Mouse (Mus musculus) embryonic facial prominence, embryonic 15.5 days (tissue): Measurements from ENCODE around the gene Milr1. TPM values are rescaled to one million over a fixed set of nuclear protein-coding genes. Genes with fewer than 3 reads are reported as not detected.

ENCODE experiments used
- ATAC-seq: fragments of 200-750 bp; cut with Nextera tagmentation; 2 replicates; pipeline ENCODE4 v1.8.0; 2017; ENCODE audit warnings: low read depth, moderate TSS enrichment; ENCODE audit not compliant: insufficient number of reproducible peaks, low FRiP score, low TSS enrichment
- H3K27ac ChIP-seq: fragments of 300-500 bp; sonication (generic); replicated peaks from 2 replicates; pipeline ENCODE4 v1.5.1; 2015; ENCODE audit warnings: mild to moderate bottlenecking, inconsistent platforms
- H3K27me3 ChIP-seq: fragments of 300-500 bp; sonication (generic); 2 replicates; pipeline ENCODE4 v1.6.1; 2015; ENCODE audit warnings: inconsistent platforms
- H3K36me3 ChIP-seq: fragments of 300-500 bp; sonication (generic); 2 replicates; pipeline ENCODE4 v1.6.1; 2015; ENCODE audit warnings: mild to moderate bottlenecking, inconsistent platforms
- H3K4me1 ChIP-seq: fragments of 300-500 bp; sonication (generic); 2 replicates; pipeline ENCODE4 v1.6.1; 2015; ENCODE audit warnings: inconsistent platforms
- H3K4me2 ChIP-seq: fragments of 300-500 bp; sonication (generic); replicated peaks from 2 replicates; pipeline ENCODE4 v1.6.1; 2015; ENCODE audit warnings: mild to moderate bottlenecking, inconsistent platforms
- H3K4me3 ChIP-seq: fragments of 300-500 bp; sonication (generic); replicated peaks from 2 replicates; pipeline ENCODE4 v1.5.1; 2015; ENCODE audit warnings: mild to moderate bottlenecking, inconsistent platforms
- H3K9ac ChIP-seq: fragments of 300-500 bp; sonication (generic); 2 replicates; pipeline ENCODE4 v1.6.1; 2015; ENCODE audit warnings: inconsistent platforms
- H3K9me3 ChIP-seq: fragments of 300-500 bp; sonication (generic); replicated peaks from 2 replicates; pipeline ENCODE4 v1.6.1; 2016; ENCODE audit warnings: inconsistent platforms
- WGBS: fragments of 180-500 bp; shearing (Covaris S2); methylation state at CpG from one replicate; pipeline ENCODE4 v1.1.7; 2015; 5-methylcytosine and 5-hydroxymethylcytosine counted together
- polyA plus RNA-seq: library from polyadenylated mRNA; unstranded; fragments of >200 nt; fragmentation: Nextera tagmentation; extraction: Ambion mirVana; gene quantifications from 2 replicates; pipeline ENCODE4 v1.2.1, GENCODE M21; 2015

The Milr1 gene
- polyA plus RNA-seq, 1 experiment from 2014 or later = 2.6 TPM

DNA sequence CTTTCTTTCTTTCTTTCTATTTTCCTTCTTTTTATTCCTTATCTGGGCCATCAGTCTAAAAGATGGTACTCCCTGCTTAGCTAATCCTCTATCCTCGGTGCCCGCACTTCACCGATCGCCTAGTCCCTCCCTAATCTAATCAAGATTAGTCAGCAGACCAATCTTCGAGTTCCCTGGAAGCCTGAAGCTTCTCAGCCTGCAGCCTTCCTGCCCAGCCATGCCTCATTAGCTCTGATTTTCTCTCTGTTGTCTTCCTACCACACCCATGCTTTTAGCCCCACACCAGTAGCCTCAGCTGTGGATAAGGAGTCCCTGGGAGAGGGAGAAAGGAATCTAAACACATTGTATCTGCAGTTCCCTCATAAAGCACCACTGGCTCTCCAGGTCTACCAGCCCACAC, 4.6 kb downstream of the Milr1 start:
- Histone ChIP-seq H3K36me3 (no peaks in the 10 kb centered on the region), H3K4me1 (no peaks in the 10 kb centered on the region), H3K9me3 (no peaks in the 10 kb centered on the region), H3K9ac (no peak overlapping the region), H3K4me2 (no peak overlapping the region), H3K27ac (no peak overlapping the region), H3K27me3 (no peaks in the 10 kb centered on the region), H3K4me3 (no peak overlapping the region)
- ATAC-seq = no peak
- 46% methylated on average over 5 of the region's 5 CpGs for WGBS

DNA sequence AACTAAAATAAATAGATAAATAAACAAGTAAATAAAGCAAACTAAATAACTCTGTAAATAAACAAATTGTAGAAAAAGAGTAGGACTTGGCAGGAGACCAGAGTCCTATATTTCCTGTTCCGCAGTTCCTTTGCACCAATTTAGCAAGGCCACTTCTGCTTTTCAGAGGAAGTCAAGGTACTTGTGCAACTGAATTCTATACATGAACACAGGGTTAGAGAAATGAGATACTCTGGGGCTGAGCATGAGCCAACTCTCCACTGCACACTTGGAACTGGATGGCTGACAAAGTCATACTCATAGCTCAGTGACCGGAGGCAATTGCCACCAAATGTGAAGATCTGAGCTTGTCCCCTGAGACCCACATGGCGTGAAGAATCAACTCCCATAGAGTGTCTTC, 8.0 kb downstream of the Milr1 start:
- no peak overlapping the region for H3K9ac ChIP-seq
- H3K36me3 ChIP-seq = no peaks in the 10 kb centered on the region
- H3K4me2 ChIP-seq = no peak overlapping the region
- no peaks in the 10 kb centered on the region for H3K27me3 ChIP-seq
- WGBS = 87% methylated on average over 3 of the region's 3 CpGs
- H3K4me1 ChIP-seq = peaks cover 17% of the 10 kb centered on the region
- no peak for ATAC-seq
- H3K27ac ChIP-seq = no peak overlapping the region
- H3K4me3 ChIP-seq = no peak overlapping the region
- no peaks in the 10 kb centered on the region for H3K9me3 ChIP-seq

DNA sequence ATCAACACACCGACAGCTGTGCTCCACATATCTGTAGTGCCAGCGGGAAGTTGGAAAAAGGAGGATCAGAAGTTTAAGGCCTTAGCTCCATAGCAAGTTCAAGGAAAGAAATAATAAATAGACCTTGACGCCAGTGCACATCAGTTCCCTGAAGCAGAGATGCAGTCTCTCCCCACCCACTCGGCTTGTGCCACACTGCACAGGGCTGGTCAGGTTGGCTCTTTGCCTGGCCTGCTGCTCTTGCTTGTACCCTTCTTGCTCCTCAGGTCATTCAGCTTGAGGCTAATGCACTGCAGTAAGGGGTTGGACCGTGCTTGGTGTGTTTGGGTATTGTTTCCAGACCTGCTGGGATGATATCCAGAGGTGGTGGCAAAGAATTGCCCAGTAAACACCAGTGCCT, 9.5 kb downstream of the Milr1 start:
- Histone ChIP-seq H3K27ac (no peak overlapping the region), H3K9ac (no peak overlapping the region), H3K4me1 (peaks cover 17% of the 10 kb centered on the region), H3K36me3 (0 out of 2 replicates have a peak, but pooled peaks cover 3% of the 10 kb centered on the region), H3K27me3 (no peaks in the 10 kb centered on the region), H3K9me3 (no peaks in the 10 kb centered on the region), H3K4me3 (no peak overlapping the region), H3K4me2 (no peak overlapping the region)
- 91% methylated on average over 5 of the region's 5 CpGs for WGBS
- no peak for ATAC-seq

DNA sequence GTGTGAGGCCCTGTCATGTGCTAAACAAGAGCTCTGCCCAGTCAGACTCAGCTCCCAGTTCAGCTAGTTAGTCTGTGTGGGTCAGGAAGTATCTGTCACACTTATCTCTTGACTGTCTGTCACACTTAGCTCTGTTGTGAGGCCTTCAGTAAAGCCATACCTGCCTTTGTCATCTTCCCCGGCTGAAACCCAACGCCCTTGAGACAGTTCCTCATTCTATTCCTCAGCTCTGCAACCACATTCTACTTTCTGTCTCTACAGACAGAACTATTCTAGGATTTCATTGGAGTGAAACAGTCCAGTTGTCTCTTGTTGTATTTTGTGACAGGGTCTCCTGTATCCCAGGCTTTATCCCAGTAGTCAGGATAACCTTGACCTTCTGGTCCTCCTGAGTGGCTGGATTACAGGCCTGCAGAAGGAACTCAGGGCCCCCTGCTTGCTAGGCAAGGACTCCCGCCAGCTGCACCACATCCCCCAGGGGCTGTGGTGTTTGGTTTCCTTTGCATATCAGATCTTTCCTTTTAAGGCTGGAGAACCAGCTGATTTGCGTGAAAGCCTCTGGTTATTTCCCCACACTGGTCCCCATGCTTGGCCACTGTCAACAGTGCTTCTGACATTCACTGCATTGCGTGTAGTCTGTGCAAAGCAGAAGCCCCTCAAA, 11.2 kb downstream of the Milr1 start:
- Histone ChIP-seq H3K4me2 (no peak overlapping the region), H3K9ac (no peak overlapping the region), H3K27me3 (no peaks in the 10 kb centered on the region), H3K4me1 (peaks cover 17% of the 10 kb centered on the region), H3K4me3 (no peak overlapping the region), H3K9me3 (no peaks in the 10 kb centered on the region), H3K36me3 (peaks cover 19% of the 10 kb centered on the region), H3K27ac (peak overlapping the region; percentile 63)
- WGBS = 16% methylated on average over 5 of the region's 5 CpGs
- ATAC-seq = peak; percentile 61

DNA sequence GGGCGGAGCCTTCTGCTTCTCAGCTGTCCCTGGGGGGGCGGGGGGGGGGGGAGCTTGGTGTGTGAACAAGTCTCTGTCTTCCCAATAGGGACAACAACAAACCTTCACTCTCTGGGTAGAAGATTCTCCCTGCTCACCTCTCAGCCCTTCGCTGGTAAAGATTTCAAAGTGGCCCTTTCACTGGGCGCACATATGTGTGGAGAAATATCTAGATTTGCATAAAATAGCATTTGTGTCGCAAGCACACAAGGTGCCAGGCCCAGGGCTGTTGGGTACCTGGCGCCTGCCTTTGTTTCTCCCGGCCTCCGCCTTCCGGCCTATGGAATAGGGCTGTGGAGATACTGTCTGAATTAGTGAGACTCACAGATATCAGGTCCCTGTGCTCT, 11.8 kb downstream of the Milr1 start:
- H3K4me2 ChIP-seq = no peak overlapping the region
- H3K9me3 ChIP-seq = 0 out of 2 replicates have a peak, but pooled peaks cover 2% of the 10 kb centered on the region
- H3K27me3 ChIP-seq = no peaks in the 10 kb centered on the region
- peaks cover 17% of the 10 kb centered on the region for H3K4me1 ChIP-seq
- peak overlapping the region; percentile 63 for H3K27ac ChIP-seq
- peaks cover 24% of the 10 kb centered on the region for H3K36me3 ChIP-seq
- no peak overlapping the region for H3K4me3 ChIP-seq
- ATAC-seq = no peak
- WGBS = 61% methylated on average over 9 of the region's 9 CpGs
- H3K9ac ChIP-seq = no peak overlapping the region

DNA sequence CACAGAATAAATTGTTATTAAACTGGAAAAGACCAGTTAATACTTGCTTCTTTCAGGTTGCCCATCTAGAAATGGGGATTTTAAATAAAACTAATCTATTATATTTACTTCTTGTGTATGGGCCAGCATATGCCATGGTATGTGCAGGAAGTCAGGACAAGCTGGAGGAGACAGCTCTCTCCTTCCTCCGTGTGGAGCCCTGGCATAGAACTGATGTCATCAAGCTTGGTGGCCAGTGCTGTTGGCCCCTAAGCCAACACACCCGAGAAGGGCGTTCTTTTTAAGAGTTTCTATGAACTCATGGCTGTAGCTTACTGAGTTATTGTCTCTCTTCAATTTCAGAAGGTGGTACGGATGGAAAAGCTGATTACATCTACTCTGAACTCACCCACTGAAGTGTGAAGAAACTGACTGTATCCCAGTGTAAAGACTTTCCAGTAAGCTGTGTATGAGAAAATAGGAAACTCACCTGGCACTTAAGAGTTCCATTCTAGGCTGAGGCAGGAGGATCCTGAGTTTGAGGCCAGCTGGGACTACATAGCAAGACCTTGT, 15.7 kb downstream of the Milr1 start:
- Histone ChIP-seq H3K36me3 (peaks cover 56% of the 10 kb centered on the region), H3K4me2 (no peak overlapping the region), H3K4me1 (peaks cover 17% of the 10 kb centered on the region), H3K4me3 (no peak overlapping the region), H3K9me3 (0 out of 2 replicates have a peak, but pooled peaks cover 4% of the 10 kb centered on the region), H3K27me3 (no peaks in the 10 kb centered on the region), H3K9ac (no peak overlapping the region), H3K27ac (no peak overlapping the region)
- ATAC-seq = no peak
- 91% methylated on average over 4 of the region's 4 CpGs for WGBS

DNA sequence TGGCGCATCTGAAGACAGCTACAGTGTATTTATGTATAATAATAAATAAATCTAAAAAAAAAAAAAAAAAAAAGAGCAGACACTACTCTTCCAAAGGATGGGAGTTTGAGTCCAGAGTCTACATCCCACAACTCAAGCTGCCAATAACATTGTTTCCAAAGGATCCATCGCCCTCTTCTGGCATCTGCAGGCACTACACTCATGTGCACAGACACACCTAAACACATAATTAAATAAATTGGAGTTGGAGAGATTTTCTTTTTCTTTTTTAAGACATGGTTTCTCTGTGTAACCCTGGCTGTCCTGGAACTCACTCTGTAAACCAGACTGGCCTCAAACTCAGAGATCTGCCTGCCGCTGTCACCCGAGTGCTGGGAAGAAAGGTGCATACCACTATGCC, 16.5 kb downstream of the Milr1 start:
- H3K4me1 ChIP-seq = peaks cover 8% of the 10 kb centered on the region
- no peak overlapping the region for H3K27ac ChIP-seq
- no peak overlapping the region for H3K9ac ChIP-seq
- H3K27me3 ChIP-seq = no peaks in the 10 kb centered on the region
- 91% methylated on average over 4 of the region's 4 CpGs for WGBS
- no peak overlapping the region for H3K4me2 ChIP-seq
- H3K4me3 ChIP-seq = no peak overlapping the region
- H3K9me3 ChIP-seq = 0 out of 2 replicates have a peak, but pooled peaks cover 4% of the 10 kb centered on the region
- ATAC-seq = no peak
- peaks cover 62% of the 10 kb centered on the region for H3K36me3 ChIP-seq

DNA sequence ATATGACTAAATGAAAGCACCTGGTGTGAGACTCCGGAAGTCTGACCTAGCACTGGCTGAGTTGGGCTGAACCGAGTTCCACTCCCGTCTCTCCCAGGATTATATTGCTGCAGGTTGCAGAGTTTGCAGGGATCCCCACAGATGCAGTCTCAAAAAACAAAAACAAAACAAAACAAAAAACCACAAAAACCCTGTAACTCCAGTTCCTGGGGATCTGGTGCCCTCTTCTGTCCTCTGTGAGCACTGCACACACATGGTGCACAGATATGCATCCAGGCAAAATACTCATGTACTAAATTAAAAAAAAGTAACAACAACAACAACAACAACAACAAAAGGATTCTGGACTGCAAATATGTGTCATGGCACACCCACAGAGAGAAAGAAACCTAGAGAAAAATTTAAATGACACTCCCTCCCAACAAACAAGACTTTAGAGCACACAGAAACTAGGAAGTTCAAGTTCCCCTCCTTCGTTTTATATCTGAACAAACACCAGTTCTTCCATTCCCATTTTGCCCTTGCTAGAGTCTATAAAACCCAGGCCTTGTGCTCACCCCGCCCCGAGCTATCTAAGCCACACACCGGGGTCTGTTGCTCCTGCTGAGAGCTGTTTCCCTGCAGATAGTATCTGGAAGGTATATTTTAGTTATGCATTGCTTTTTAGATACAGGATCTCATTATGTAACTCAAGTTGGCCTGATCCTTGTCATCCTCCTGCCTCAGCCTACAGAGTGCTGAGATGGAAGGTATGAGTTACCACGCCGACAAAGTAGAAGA, 19.4 kb downstream of the Milr1 start:
- H3K4me1 ChIP-seq = no peaks in the 10 kb centered on the region
- WGBS = 90% methylated on average over 9 of the region's 9 CpGs
- no peak overlapping the region for H3K27ac ChIP-seq
- ATAC-seq = no peak
- peaks cover 89% of the 10 kb centered on the region for H3K36me3 ChIP-seq
- no peaks in the 10 kb centered on the region for H3K27me3 ChIP-seq
- H3K4me3 ChIP-seq = no peak overlapping the region
- no peak overlapping the region for H3K9ac ChIP-seq
- H3K4me2 ChIP-seq = no peak overlapping the region
- 0 out of 2 replicates have a peak, but pooled peaks cover 4% of the 10 kb centered on the region for H3K9me3 ChIP-seq

DNA sequence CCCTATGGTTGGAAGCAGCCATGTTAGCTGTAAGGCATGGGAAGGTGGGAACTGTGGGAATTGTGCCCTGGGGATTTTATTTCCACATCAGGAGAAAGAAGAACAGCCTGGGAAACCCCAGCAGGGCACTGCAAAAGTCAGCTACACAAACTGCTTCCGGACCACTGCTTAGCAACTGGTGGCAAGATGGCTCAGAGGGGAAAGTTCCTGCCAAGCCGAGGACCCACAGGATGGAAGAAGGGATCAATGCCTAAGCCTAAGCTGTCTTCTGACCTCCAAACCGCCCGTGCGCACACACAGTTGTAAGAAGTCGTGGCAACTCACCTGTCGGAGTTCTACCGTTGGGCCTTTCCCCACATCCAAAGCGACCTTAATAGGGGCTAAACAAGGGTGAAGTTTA, 22.0 kb downstream of the Milr1 start:
- H3K4me2 ChIP-seq = no peak overlapping the region
- no peak overlapping the region for H3K9ac ChIP-seq
- no peaks in the 10 kb centered on the region for H3K27me3 ChIP-seq
- ATAC-seq = no peak
- H3K9me3 ChIP-seq = no peaks in the 10 kb centered on the region
- peaks cover 72% of the 10 kb centered on the region for H3K36me3 ChIP-seq
- H3K4me3 ChIP-seq = no peak overlapping the region
- peaks cover 6% of the 10 kb centered on the region; the same call in 1 of the 2 replicates for H3K4me1 ChIP-seq
- WGBS = 92% methylated on average over 9 of the region's 9 CpGs
- no peak overlapping the region for H3K27ac ChIP-seq

DNA sequence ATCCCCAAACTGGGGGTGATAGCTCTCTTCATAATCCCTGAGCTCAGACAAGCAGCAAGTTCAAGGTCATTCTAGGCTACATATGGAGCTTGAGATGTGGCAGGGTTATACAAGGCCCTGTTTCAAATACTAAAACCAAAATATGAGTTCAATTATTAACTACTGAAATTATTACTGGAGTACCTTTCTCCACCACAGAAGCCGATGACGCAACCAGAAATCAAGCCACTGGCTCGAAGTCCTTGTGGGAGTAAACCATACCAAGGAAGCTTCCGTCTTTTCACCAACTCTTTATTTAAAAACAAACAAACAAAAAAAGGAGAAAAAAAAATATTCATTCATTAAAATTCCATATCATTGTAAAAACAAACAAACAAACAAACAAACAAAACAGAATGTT, 25.9 kb downstream of the Milr1 start:
- 93% methylated on average over 4 of the region's 4 CpGs for WGBS
- peaks cover 55% of the 10 kb centered on the region for H3K36me3 ChIP-seq

DNA sequence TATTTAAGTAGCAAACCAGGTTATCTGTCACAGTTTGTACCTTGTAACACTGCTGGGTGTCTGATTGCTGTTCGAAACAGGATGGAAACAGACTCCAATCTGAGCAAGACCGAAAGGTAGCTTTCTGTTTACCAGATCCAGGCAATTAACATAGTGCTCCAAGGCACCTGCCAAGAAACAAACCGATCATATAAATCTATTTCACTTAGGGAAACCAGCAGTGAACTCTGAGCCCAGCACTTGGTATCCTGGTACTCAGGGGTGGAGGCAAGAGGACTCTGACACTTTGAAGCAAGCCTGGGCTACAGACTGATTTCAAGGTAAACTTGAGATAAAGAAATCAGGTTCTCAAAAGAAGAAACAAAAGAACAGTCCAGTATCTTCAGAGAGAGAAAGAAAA, 26.4 kb downstream of the Milr1 start:
- Histone ChIP-seq H3K9me3 (no peaks in the 10 kb centered on the region), H3K27me3 (no peaks in the 10 kb centered on the region), H3K36me3 (peaks cover 55% of the 10 kb centered on the region), H3K4me1 (peaks cover 11% of the 10 kb centered on the region; the same call in 1 of the 2 replicates), H3K4me3 (no peak overlapping the region), H3K9ac (no peak overlapping the region), H3K4me2 (no peak overlapping the region), H3K27ac (no peak overlapping the region)
- ATAC-seq = no peak
- WGBS = 86% methylated on average over 3 of the region's 3 CpGs

More for the DNA sequence above, 25.9 kb downstream of the Milr1 start:
- H3K27ac ChIP-seq = no peak overlapping the region
- no peak overlapping the region for H3K4me2 ChIP-seq
- no peak overlapping the region for H3K9ac ChIP-seq
- no peak overlapping the region for H3K4me3 ChIP-seq
- ATAC-seq = no peak
- H3K9me3 ChIP-seq = no peaks in the 10 kb centered on the region
- peaks cover 11% of the 10 kb centered on the region; the same call in 1 of the 2 replicates for H3K4me1 ChIP-seq
- no peaks in the 10 kb centered on the region for H3K27me3 ChIP-seq
